Mouse (Mus musculus): ENCODE measurements around the gene Nms. TPM values are rescaled to one million over a fixed set of nuclear protein-coding genes. Genes with fewer than 3 reads are reported as not detected.
A peak's percentile ranks its signal among the peaks of the same experiment; 100 is the strongest.

The Nms gene
- not detected for total RNA-seq (2021)
- long read RNA-seq = 0 reads

DNA sequence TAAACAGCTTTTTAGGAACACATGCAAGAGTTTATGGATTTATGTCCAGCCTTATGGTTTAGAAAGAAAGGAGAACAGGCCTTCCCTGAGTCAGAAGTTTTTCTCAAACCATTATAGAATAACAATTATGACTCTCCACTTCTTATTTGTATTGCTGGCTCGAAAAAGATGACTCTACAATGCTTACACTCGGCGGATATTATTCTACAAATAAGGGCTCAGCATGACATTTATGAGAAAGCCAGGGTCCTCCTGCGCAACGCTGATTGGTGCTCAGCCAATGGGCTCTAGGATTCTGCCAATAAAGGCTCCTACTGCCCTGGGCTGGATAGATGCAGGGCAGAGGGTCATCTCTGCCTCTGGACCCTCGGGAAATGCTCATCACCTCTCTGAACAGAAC lies at the start of gene Nms:
TSS of gene Nms (plus strand) at position 301 of the 400 bp plus-strand sequence.
- DNase-seq (ENCODE audit: low spot score in 2 of 2) = no peak

DNA sequence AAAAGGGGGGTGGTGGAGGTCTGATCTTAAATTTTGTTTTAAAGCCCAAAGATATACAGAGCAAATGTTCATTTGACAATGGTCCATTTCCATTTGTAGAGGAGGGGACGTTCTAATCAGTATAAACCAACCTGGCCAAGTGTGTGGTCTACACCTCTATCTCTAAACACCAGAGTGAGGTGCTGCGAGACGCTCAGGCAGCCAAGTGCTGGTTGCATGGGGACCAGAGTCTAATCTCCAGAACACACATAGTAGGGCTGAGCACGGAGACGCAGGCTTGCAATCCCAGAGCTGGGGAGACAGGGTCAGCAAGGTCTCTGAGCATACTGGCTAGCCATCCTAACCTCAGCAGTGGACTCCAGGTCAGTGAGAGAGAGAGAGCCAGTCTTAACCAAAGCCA lies 47.5 kb upstream of the Nms start:
- no peak for DNase-seq (ENCODE audit: low spot score in 2 of 2)

DNA sequence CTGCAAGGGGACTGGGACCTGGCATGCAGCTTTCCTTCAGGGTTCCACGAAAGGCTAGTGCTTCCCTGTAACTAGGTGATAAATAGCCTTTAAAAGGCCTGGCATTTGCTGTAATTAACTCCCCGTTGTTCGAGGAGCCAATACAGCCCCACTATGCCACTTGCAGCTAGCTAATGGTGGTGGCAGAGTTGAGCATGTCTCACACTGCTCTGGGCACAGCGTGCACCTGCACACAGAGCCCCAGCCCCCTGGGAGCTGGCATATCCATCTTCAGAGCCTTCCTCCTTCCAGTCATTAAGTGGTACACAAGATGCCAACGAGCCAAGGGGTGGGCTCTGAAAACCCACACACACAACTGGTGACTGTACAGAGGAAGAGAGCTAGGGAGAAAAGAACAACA lies 45.9 kb upstream of the Nms start:
- DNase-seq (ENCODE audit: low spot score in 2 of 2) = no peak

DNA sequence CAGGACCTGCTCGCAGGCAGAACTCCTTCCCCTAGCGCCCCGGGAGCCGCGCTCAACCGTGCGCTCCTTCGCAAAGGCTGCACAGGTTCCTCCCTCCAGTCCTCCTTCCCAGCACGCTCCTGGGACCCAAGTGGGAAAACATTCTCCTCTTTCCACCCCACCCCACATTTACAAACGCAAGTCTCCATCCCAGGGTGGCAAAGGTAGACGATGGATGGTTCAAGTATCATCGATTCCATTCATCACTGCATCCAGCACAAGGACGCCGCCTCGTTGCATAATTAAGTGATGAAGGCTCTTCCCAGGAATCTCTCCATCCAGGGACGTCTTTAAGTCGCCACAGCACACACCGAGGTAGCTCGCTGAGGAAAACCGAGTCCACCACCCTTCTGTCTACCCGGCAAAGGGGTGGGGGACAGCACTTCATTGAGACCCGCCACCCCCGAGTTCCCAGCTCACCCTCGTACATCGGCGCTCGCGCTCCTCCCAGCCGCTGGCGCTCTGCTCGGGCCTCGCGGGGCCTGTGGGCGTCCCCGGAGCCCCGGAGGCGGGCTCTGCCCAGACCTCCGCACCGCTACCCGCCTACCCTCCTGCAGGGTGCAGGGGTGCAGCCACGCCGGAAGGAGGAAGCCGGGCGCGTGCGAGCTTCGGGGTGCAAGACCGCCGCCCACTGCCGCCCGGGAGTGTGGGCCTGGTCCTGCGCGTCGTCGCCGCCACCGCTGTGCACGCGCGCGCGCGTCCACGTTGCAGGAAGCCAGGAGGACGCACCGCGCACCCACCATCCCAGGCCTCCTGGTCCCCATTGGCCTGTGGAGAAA lies 41.3 kb upstream of the Nms start, which contains the start of gene Chst10:
TSS of gene Chst10 (minus strand) at position 731 of the 818 bp plus-strand sequence.
- DNase-seq (ENCODE audit: low spot score in 2 of 2) = peak; percentile 73 to 84

DNA sequence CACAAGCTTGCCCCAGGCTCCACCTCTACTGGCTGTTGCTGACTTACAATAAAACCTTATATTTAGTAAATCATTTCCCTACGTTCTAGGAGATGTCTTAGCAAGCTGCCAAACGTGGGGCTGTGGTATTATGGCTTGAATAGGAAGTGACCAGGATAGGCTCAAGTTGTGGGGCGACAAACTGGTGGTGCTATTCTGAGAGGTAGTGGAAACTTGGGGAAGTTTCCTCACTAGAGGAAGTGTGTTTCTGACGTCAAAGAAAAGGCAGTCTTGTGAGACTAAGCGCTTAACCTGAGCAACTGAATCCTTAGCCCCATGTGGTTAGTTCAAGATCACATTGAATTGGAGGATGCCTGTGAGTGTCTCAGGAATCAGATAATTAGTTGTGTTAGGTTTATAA lies 36.4 kb upstream of the Nms start:
- no peak for DNase-seq (ENCODE audit: low spot score in 2 of 2)

DNA sequence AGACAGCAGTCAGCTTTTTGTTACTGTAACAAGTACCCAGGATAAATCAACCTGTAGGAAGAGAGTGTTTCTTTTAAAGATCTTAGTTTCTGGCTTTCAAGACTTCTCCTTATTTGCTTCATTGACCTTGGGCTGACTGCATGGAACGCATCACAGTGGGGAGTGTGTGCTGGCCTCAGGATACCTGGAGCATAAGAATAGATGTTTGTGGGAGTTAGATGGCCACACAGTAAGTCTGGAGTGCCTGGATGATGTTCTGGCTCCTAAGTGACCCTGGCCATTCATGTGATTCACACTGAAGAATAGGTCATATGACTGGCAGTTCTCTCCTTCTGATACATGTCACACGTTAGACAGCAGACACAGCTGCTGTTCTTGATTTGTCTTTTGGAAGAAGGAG lies 35.0 kb upstream of the Nms start:
- no peak for DNase-seq (ENCODE audit: low spot score in 2 of 2)

DNA sequence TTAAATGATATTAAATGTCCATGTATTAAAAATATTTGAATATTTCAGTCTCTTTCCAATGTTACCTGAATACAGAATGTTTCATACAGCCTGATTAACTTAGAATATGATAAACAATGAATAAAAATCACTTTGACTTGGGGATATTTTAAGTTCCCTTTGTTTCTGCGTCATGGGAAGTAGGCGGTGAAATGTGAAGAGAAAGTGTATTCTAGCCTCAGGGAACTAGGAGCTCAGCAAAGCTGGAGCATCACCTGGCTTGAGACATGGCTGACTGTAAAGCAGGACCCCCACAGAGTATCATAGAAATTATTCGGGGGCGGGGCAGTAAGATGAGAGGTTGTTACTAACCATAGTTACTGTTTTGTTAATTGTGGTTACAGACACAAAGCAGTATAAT lies 10.0 kb upstream of the Nms start:
- no peak for DNase-seq (ENCODE audit: low spot score in 2 of 2)

DNA sequence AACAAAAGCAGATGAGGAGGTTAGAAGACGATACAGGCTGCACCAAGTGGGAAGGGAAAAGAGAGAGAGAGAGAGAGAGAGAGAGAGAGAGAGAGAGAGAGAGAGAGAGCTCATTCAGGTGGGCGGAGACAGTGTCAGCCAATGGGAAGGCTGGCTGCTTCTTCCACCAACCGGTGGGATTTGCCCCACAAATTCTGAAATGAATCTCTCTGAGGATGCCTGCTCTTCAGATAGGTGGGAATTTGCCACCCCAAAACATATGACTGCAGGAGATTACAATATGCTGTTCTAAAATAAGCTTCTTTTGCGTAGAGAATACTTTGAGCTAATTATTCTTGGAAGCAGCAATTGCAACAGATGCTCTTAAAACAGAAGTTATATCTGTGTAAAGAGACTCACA lies 9.5 kb upstream of the Nms start:
- DNase-seq (ENCODE audit: low spot score in 2 of 2) = peak in 1 of 2 experiments; percentile 42

DNA sequence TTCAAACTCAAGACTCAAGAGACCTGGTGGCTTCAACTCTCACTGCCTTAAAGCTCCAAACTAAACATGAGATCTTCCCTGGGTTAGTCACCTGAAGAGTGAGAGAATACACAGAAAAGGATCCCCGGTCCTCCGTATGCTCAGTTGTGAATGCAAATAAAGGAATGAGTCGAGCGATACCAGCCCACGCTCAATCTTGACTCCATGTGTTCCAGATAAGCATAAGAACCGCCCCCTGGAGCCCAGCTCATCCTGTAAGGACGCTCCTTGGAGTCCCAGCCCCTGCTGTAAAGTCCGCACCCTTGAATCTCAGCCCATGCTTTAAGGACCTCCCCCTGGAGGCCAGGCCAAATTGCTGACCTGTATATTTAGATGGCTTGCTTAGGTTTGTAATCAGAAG lies 8.2 kb upstream of the Nms start:
- DNase-seq (ENCODE audit: low spot score in 2 of 2) = peak; percentile 11 to 61

DNA sequence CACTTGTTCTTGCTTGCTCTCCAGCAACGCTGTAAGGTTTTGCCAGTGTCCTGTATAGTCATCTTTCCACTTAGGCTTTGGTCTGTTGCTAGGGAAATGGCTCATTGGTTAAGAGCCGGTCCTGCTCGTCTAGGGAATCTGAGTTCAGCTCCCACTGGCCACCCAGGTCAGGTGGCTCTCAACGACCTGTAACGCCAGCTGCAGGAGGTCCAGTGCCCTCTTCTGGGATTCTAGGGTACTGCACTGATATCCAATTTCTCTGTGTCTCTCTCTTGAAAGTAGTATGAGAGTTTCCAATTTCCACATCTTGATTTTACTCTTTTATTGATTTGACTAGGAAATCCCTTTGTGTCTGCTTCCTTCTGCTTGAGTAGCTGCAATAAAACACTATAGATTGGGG lies 4.3 kb upstream of the Nms start:
- peak in 1 of 2 experiments; percentile 17 for DNase-seq (ENCODE audit: low spot score in 2 of 2)

DNA sequence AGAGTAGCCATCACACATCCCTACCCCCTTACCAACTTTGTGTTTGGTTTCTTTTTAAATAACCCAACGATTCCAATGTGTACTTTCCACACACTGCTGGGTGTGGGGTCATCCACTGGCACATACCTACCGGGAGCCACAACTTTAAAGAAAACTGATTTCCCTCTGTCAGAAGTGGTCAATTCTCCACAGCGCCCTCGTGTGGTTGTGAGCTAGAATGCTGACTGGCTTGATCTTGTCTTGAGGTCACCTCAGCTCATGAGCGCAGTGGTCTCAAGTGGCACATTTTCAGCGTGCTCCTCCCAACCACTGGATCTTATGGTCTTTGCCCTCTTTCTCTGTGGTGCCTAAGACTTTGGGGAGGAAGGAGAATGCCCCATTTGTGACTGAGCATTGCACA lies 2.2 kb upstream of the Nms start:
- DNase-seq (ENCODE audit: low spot score in 2 of 2) = peak in 1 of 2 experiments; percentile 28

DNA sequence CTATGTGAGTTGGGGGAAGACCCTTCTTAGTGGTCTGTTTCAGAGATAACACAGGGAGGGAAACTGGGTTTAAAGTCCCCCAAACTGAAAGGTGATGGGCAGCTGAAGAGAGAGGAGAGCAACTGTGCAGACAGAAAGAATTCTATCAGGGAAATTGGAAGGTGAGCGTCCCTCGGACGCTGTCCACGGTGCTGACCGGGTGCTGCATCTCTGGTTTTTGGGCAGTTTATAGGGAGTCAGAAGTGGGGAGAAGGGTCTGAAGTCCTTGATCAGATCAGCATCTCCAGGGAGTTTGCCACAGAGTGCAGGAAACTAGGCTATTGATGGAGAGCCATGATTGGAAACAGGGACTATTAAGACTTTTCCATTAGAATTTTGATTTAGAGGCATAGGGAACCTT lies 659 bp downstream of the Nms start:
- DNase-seq (ENCODE audit: low spot score in 2 of 2) = no peak

DNA sequence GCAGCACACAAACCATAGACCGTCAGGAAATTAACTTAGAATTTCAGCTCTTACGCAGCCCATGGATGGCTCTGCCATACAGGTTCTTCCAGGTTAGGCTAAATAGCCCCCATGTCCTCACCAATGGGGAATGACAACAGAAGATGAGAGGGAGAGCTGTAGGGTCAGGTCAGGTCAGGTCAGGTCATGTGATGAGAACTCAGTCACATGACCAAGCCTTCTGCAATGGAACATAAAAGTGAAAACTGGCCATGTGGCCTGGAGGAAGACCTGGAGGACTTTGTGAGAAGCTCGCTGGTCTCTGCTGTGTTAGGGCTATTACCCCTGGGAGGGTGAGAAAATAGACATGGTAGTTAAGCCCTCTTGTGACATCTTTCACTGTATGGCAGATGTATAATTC lies 17.5 kb downstream of the Nms start:
- no peak for DNase-seq (ENCODE audit: low spot score in 2 of 2)

DNA sequence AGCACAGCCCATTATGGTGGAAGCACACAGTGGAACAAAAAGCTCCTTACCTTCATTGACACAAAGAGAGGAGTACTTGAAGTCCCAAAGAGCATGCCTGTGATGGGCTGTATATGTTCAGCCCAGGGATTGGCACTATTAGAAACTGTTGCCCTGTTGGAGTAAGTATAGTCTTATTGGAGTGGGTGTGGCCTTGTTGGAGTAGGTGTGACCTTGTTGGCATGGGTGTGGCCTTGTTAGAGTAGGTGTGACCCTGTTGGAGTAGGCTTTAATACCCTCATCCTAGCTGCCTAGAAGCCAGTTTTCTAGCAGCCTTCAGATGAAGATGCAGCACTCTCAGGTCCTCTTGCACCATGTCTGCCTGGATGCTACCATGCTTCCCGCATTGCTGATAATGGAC lies 30.2 kb downstream of the Nms start:
- DNase-seq (ENCODE audit: low spot score in 2 of 2) = no peak

DNA sequence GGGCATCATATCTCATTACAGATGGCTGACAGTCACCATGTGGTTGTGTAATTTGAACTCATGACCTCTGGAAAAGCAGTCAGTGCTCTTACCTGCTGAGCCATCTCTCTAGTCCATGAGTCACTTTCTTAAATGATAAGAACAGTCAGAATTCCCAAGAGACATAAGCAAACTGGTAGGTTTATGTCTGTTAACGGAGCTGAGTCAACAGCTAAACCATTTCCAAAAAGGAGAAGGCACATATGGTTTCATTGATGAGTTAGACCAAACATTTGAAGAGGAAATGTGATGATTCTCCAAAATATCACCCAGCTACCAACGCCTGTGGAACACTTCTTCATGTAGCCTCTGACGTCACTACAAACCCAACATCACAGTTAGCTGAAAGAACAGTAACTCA lies 32.8 kb downstream of the Nms start:
- DNase-seq (ENCODE audit: low spot score in 2 of 2) = peak in 1 of 2 experiments; percentile 10

DNA sequence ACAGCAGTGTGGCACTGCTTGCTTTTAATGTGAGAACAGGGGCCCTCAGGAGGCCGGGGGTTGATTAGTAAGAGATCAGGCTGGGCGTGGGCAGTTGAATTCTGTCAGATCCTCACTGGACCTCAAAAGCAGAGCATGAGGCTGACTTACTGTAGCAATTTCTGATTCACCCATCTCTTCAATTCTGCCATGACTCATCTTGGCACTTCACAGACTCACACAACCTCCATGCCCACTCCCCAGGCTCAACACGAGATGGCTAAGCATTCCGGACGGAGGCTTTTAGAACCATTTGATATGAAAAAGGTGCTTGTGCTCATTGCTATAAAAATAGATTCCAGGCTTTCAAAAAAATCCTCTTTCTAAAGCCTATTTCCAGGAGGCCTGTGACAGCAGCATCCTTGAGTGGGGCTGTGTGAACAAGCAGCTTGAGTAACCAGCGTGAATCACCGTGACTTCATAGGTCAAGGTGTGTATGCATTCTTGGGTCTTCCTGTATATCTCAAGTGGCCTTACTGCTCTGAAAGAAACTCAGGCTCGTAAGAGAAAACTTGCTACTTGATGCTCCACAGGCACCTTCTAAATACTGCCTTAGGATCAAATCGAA lies 34.1 kb downstream of the Nms start:
- DNase-seq (ENCODE audit: low spot score in 2 of 2) = no peak

DNA sequence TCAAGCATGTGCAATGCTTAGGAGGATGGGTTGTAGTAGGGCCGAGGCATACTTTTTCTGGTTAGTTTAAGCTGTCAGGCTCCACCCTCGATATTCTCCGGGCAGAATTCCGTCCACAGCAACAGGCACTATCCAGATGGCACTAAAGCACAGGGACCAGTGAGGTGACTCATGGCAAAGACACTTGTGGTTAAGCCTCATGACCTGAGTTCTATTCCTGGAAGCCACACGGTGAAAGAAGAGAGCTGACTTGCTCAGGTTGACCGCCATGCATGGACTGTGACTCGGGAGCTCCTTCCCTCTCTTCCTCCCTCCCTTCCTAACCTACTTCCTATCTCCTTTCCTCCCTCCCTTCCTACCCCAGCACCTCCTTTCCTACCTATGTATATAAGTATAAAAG lies 41.0 kb downstream of the Nms start:
- no peak for DNase-seq (ENCODE audit: low spot score in 2 of 2)

DNA sequence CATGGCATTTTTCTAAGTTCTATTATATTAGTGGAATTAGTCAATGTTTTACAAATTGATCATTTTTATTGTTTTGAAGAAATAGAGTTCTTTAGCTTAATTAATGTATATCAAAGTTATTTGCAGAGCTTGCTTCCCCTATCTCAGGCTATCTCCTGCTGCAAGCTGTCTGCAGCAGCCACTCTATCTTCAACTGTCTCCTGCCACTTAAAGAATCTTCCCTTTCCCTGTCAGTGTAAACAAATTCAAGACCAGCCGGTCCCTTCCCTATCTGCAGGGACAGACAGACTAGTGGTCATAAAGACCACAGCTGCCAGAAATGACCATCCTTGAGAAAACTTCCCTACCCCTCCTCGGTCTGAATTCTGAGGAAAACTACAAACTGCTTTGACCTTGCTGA lies 44.9 kb downstream of the Nms start:
- DNase-seq (ENCODE audit: low spot score in 2 of 2) = no peak

DNA sequence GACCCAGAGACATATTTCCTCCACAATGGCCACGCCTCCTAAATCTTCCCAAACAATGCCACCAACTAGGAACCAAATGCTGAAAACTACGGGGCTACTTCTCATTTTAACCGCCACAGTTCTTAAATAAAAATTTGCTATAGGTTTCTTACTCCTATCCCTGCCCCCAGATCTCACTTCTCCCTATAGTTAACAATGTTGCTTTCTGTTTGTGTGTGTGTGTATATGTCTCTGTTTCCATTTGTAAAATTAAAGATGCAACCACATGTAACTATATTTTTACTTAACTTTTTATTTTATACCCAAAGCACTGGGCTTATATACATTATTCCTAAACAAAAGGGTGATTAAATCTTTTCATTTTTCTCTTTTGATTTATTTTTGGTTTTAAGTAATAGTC lies 46.4 kb downstream of the Nms start, which contains the start of gene Pdcl3:
TSS of gene Pdcl3 (plus strand) at position 301 of the 400 bp plus-strand sequence.
- DNase-seq (ENCODE audit: low spot score in 2 of 2) = no peak

DNA sequence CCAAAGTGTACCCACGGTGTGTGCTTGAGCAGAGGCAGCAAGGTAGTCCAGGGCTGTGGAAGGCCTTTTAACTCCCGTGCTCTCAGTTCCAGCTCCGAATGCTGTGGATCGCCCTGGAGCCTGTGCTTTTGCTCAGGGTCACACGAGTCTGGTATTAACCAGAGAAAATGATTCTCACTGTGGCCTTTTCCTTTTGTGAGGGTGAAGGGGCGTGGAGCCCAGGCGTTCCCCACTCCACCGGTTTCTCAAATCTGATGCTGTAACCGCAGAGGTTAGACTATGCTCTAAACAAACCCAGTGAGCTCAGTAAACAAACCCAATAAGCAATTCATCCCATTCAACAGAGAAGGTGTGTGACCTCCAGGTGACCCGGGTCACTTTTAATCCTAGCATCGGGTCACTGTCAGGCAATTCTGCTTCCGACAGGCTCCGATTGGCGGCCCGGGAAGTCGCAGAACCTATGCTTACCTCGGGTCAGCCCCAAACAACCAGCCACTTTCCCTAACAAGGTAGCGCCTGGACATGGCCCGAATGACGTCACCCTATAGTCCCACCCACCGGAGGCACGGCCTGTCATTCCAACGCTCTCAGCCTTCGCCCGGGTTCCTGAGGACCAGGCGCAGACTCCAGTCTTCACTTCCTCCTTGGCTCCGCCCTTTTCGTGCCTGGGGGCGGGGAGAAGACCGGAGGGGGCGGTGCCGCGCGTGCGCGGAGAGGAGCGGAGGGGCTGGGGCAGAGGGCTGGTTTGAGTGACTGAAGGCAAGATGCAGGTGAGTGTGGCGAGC lies 48.3 kb downstream of the Nms start:
- DNase-seq (ENCODE audit: low spot score in 2 of 2) = peak; percentile 95

DNA sequence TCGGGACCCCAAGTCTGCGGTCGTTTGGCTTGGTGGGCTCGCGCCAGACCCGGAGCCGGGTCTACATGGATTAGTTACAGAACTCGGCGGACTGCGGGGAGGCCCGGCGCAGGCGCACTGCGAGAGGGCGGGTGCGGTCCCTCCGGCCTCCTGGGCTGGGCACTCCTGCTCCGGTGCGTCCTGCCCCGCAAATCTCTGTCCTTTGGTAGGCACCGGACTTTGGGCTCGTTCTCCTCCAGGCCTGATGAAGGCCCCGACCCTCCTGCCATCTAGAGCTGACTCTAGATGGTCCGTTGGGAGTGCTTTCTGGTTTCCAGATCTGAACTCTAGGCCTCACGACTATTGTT lies 48.9 kb downstream of the Nms start:
- no peak for DNase-seq (ENCODE audit: low spot score in 2 of 2)

DNA sequence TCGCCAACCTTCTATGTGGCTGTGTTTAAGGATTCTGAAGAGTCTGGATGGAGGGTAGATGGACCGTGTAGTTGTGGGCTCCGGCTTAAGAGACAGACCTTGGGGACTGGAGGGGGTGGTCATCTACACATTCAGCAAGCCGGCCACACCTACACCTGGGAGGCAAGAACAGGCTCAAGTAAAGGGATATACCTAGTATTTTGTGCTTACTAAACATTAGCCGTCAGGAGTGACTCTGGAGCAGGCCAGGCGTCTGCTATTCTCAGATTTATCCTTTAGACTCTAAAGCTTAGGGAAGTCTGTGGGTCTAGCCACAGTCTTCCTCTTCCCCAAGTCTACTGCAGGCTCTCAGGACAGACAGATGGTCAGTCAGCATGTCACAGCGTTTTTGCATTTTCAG lies 49.4 kb downstream of the Nms start:
- DNase-seq (ENCODE audit: low spot score in 2 of 2) = no peak
